ENCODE assay signal across 18 mouse cellular contexts in genomic region chr19:26858427-26859194, GRCm38 (mm10). TPM values are rescaled to one million over a fixed set of nuclear protein-coding genes. Genes with fewer than 3 reads are reported as not detected.
DNase-seq lines count a peak whose midpoint lies in the region; ATAC-seq and TF ChIP-seq lines count a peak whose summit lies in the region.
"Had no signal": no experiment of that assay in that cellular context is flagged by ENCODE, and none has a peak within 500 bp of the region (broad histone marks: within the 10 kb centered on the region; RNA-seq: fewer than 3 reads in every experiment).

No protein-coding gene starts in this region.

- H3K27me3 ChIP-seq in lung, embryonic 14.5 days (ENCODE audit: insufficient read depth, low read length) = no peaks in the 10 kb centered on the region
- H3K27me3 ChIP-seq in midbrain, embryonic 14.5 days (ENCODE audit: control insufficient read depth, insufficient read depth, low read length) = no peaks in the 10 kb centered on the region
- H3K27me3 ChIP-seq: liver, embryonic 13.5 days had no signal

- H3K36me3 ChIP-seq in lung, embryonic 14.5 days (ENCODE audit: insufficient read depth) = no peaks in the 10 kb centered on the region
- H3K36me3 ChIP-seq in midbrain, embryonic 14.5 days (ENCODE audit: control insufficient read depth, insufficient read depth, low read length) = no peaks in the 10 kb centered on the region
- H3K36me3 ChIP-seq: G1E; liver, embryonic 13.5 days had no signal

- H3K27ac ChIP-seq in lung, embryonic 14.5 days (ENCODE audit: low read depth) = no peak overlapping the region
- peak overlapping the region; percentile 74 for H3K27ac ChIP-seq in midbrain, embryonic 14.5 days (replicated peaks; ENCODE audit: low read depth, low read length)
- H3K27ac ChIP-seq: liver, embryonic 13.5 days had no signal

- peak; percentile 35 to 38 for DNase-seq in heart, adult 18-20 months
- no peak for DNase-seq in heart, adult 11 months
- peak; percentile 21 for DNase-seq in lung, embryonic 14.5 days
- no peak for DNase-seq in lung, adult 2 months
- peak; percentile 30 for DNase-seq in heart, postnatal 4 days
- DNase-seq in midbrain, embryonic 14.5 days = peak; percentile 46
- no peak for DNase-seq in liver
- DNase-seq in cerebellum, adult 9-11 months = no peak
- DNase-seq: cerebellum, adult 11-12 months; gastrocnemius, postnatal 36 days; liver, embryonic 13.5 days; thymus, postnatal 4 days had no signal

- ATAC-seq in lung, embryonic 14.5 days (ENCODE audit: insufficient read depth) = no peak
- no peak for ATAC-seq in midbrain, embryonic 14.5 days (ENCODE audit: low FRiP score, low TSS enrichment)
- ATAC-seq: inflammation-experienced regulatory T-cells, adult 6 months had no signal

- H3K9me3 ChIP-seq in lung, embryonic 14.5 days (ENCODE audit: low read depth, low read length) = no peaks in the 10 kb centered on the region
- no peaks in the 10 kb centered on the region for H3K9me3 ChIP-seq in midbrain, embryonic 14.5 days (ENCODE audit: control insufficient read depth, low read length)
- H3K9me3 ChIP-seq: liver, embryonic 13.5 days had no signal

- H3K4me2 ChIP-seq in lung, embryonic 14.5 days = no peak overlapping the region
- 0 out of 2 replicates have a peak overlapping the region, but pooled peaks have one; percentile 7 for H3K4me2 ChIP-seq in midbrain, embryonic 14.5 days (ENCODE audit: low read length)
- H3K4me2 ChIP-seq: liver, embryonic 13.5 days had no signal

- H3K4me3 ChIP-seq in lung, embryonic 14.5 days (ENCODE audit: low read depth, low read length) = no peak overlapping the region
- H3K4me3 ChIP-seq in lung, adult 2 months (replicated peaks; ENCODE audit: extremely low read depth, low read depth, low read length) = no peak overlapping the region
- no peak overlapping the region for H3K4me3 ChIP-seq in midbrain, embryonic 14.5 days (replicated peaks; ENCODE audit: low read depth, low read length)
- H3K4me3 ChIP-seq: liver, embryonic 13.5 days had no signal

- H3K4me1 ChIP-seq in lung, embryonic 14.5 days (ENCODE audit: insufficient read depth) = 0 out of 2 replicates have a peak, but pooled peaks cover 3% of the 10 kb centered on the region
- H3K4me1 ChIP-seq in lung, adult 2 months (ENCODE audit: control insufficient read depth, insufficient read depth, low read length) = peaks cover 2% of the 10 kb centered on the region; the same call in 1 of the 2 replicates
- peaks cover 19% of the 10 kb centered on the region for H3K4me1 ChIP-seq in midbrain, embryonic 14.5 days (ENCODE audit: control insufficient read depth, insufficient read depth, low read length)
- H3K4me1 ChIP-seq: liver, embryonic 13.5 days had no signal

- TF ChIP-seq CTCF in lung, embryonic 14.5 days (IDR thresholded peaks at IDR 0.05; ENCODE audit: low read depth) = no peak
- TF ChIP-seq CTCF in lung, adult 2 months (IDR thresholded peaks at IDR 0.05; ENCODE audit: insufficient read depth, low read length) = no peak

- WGBS in lung, embryonic 14.5 days = 68% methylated on average over 12 of the region's 12 CpGs
- 65% methylated on average over 12 of the region's 12 CpGs for WGBS in lung, adult 2 months
- 58% methylated on average over 12 of the region's 12 CpGs for WGBS in midbrain, embryonic 14.5 days

- no peak for TF ChIP-seq POLR2A in lung, adult 2 months (IDR thresholded peaks at IDR 0.05; ENCODE audit: borderline replicate concordance, extremely low read depth, low read depth, low read length)

- H3K9ac ChIP-seq in lung, embryonic 14.5 days = no peak overlapping the region
- no peak overlapping the region for H3K9ac ChIP-seq in midbrain, embryonic 14.5 days (replicated peaks; ENCODE audit: low read length)
- H3K9ac ChIP-seq: liver, embryonic 13.5 days had no signal

RNA-seq across cellular contexts. Expression of gene Gm815, which starts 27.1 kb away (rescaled TPM):
- not detected for total RNA-seq in heart, adult 18-20 months (2021)
- 0.33 TPM in 1 of 2 replicates, not detected in the other for polyA plus RNA-seq in lung, embryonic 14.5 days (2014; fragmentation: Nextera tagmentation; extraction: Ambion mirVana)
- polyA plus RNA-seq in lung, adult 2 months (2012; rRNA removed) = not detected in 2 replicates
- not detected for total RNA-seq in heart, postnatal 4 days (2021)
- polyA plus RNA-seq in midbrain, embryonic 14.5 days (2014; fragmentation: Nextera tagmentation; extraction: Ambion mirVana) = not detected in 2 replicates
- total RNA-seq: adrenal gland, postnatal 36 days; G1E; gastrocnemius, postnatal 36 days; layer of hippocampus, adult 18-20 months; monocyte, adult 5-6 weeks had no signal
- polyA plus RNA-seq: C2C12; G1E; inflammation-experienced regulatory T-cells, adult 6 months; liver, embryonic 13.5 days had no signal

Comparison
In these comparisons a context has a peak if more than half of its experiments do, and no peak if none do; other contexts are left out.
1. DNase-seq: peak in heart, adult 18-20 months (2 of 2), lung, embryonic 14.5 days (single experiment), heart, postnatal 4 days (single experiment) and midbrain, embryonic 14.5 days (single experiment); none in heart, adult 11 months (single experiment), lung, adult 2 months (single experiment), liver (single experiment) and cerebellum, adult 9-11 months (single experiment).